Mouse (Mus musculus): Measurements from ENCODE around the gene B3gnt2. TPM values are rescaled to one million over a fixed set of nuclear protein-coding genes. Genes with fewer than 3 reads are reported as not detected.

The B3gnt2 gene
- polyA plus RNA-seq, 1 experiment from 2014 or later = 2.0 TPM

DNA sequence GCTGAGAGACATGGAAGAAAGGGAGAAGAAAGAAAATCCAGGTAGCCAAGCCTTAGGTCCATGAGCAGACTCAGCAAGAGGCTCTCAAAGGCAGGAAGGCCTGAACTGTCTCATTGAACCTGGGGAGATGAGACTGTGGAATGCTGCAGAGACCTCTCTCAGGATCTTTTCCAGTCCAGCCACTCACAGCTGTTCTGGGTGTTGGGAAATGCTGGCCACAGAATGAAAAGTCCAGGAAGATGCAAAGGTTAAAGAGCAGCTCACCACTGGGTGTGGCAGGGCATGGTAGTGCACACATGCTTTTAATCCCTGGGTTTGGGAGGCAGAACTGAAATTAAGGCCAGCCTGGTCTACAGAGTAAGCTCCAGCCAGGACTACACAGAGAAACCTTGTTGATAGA lies 79.6 kb downstream of the B3gnt2 start:
- no peaks in the 10 kb centered on the region for H3K9me3 ChIP-seq (ENCODE audit: control insufficient read depth, low read length)
- H3K4me3 ChIP-seq (ENCODE audit: low read depth, low read length) = no peak overlapping the region
- H3K36me3 ChIP-seq (ENCODE audit: control insufficient read depth, insufficient read depth, low read length) = no peaks in the 10 kb centered on the region
- no peaks in the 10 kb centered on the region for H3K27me3 ChIP-seq (ENCODE audit: control insufficient read depth, insufficient read depth, low read length)
- no peak overlapping the region for H3K27ac ChIP-seq (ENCODE audit: low read depth, low read length)
- no peaks in the 10 kb centered on the region for H3K4me1 ChIP-seq (ENCODE audit: control insufficient read depth, insufficient read depth, low read length)
- no peak overlapping the region for H3K4me2 ChIP-seq (ENCODE audit: low read depth)
- DNase-seq (ENCODE audit: low spot score) (no peak), ATAC-seq (ENCODE audit: insufficient read depth, low FRiP score, low TSS enrichment) (no peak)
- no peak overlapping the region for H3K9ac ChIP-seq (ENCODE audit: low read length)

DNA sequence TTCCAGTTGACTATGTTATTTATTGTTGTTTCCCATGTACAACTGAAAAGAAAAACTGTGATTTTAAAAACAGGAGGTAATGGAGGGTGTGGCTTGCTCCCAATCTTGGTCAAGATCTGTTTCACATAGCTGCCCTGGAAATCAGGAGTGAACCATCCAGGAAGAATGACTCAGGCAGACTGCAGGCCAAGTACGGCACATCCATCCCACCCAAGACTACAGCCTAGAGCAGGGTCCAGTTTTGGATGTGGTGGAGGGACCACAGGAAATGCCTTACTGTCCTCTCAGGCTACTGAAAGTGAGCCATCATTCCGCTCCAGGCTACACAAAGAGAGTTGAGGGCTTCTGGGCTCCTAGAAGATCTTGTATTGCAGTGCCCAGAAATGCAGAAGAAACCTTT lies 80.0 kb downstream of the B3gnt2 start:
- Histone ChIP-seq H3K27me3 (ENCODE audit: control insufficient read depth, insufficient read depth, low read length) (no peaks in the 10 kb centered on the region), H3K4me1 (ENCODE audit: control insufficient read depth, insufficient read depth, low read length) (no peaks in the 10 kb centered on the region), H3K9me3 (ENCODE audit: control insufficient read depth, low read length) (no peaks in the 10 kb centered on the region), H3K36me3 (ENCODE audit: control insufficient read depth, insufficient read depth, low read length) (no peaks in the 10 kb centered on the region), H3K9ac (ENCODE audit: low read length) (no peak overlapping the region), H3K4me2 (ENCODE audit: low read depth) (no peak overlapping the region), H3K27ac (ENCODE audit: low read depth, low read length) (no peak overlapping the region), H3K4me3 (ENCODE audit: low read depth, low read length) (no peak overlapping the region)
- DNase-seq (ENCODE audit: low spot score) (no peak), ATAC-seq (ENCODE audit: insufficient read depth, low FRiP score, low TSS enrichment) (no peak)
- 84% methylated on average over 2 of the region's 2 CpGs for WGBS

DNA sequence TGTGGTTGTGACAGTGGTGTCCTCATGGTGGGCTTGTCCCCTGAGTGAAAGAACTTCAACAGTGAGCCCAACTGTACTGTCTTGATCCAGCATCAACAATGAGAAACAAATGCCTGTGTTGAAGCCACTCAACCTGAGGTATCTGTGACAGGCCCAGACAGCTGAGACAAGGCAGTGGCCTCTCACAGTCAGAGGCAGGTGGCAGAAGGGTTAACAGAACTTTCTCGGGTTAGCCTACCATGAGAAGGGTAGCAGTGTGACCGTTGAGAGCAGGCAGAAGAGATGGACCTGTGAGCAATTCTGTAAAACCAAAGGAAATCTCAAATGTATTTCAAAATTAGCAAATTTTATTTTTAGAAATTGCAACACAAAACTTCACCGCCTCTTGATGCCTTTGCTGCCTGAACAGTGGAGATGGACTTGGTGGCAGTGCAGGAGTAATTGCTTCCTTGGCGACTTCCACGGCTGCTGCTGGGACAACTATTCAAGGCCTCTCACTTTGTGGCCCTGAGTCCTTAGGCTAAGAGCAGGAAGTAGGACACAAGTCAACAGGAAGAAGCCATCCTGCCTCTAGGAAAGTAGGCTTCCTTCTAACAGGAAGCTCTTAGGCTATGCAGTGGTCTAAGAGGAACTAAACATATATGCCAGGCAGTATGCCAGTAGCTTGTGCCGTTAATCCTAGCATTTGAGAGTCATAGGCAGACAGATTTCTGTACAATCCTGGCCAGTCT lies 80.8 kb downstream of the B3gnt2 start:
- Histone ChIP-seq H3K4me3 (ENCODE audit: low read depth, low read length) (no peak overlapping the region), H3K36me3 (ENCODE audit: control insufficient read depth, insufficient read depth, low read length) (no peaks in the 10 kb centered on the region), H3K4me2 (ENCODE audit: low read depth) (no peak overlapping the region), H3K4me1 (ENCODE audit: control insufficient read depth, insufficient read depth, low read length) (no peaks in the 10 kb centered on the region), H3K9ac (ENCODE audit: low read length) (no peak overlapping the region), H3K9me3 (ENCODE audit: control insufficient read depth, low read length) (no peaks in the 10 kb centered on the region), H3K27ac (ENCODE audit: low read depth, low read length) (no peak overlapping the region), H3K27me3 (ENCODE audit: control insufficient read depth, insufficient read depth, low read length) (no peaks in the 10 kb centered on the region)
- DNase-seq (ENCODE audit: low spot score) (no peak), ATAC-seq (ENCODE audit: insufficient read depth, low FRiP score, low TSS enrichment) (no peak)
- WGBS = 82% methylated on average over 6 of the region's 6 CpGs

DNA sequence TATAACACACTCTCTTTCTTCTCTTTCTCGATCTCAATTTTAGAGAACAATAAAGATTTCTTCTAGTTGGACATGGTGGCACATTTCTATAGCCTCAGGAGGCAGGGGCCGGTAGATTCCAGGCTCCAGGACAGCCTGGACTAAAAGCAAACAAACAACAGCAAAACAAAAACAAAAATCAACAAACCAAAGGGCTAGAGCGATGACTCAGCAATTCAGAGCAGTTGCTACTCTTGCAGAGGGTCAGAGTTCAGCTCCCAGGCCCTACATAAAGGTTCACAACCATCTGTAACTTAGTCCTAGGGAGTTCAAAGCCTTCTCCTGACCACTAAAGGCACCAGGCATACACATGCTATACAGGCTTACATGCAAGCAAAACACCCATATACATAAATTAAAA lies 82.2 kb downstream of the B3gnt2 start:
- Histone ChIP-seq H3K4me2 (ENCODE audit: low read depth) (no peak overlapping the region), H3K27me3 (ENCODE audit: control insufficient read depth, insufficient read depth, low read length) (no peaks in the 10 kb centered on the region), H3K9me3 (ENCODE audit: control insufficient read depth, low read length) (no peaks in the 10 kb centered on the region), H3K36me3 (ENCODE audit: control insufficient read depth, insufficient read depth, low read length) (no peaks in the 10 kb centered on the region), H3K4me3 (ENCODE audit: low read depth, low read length) (no peak overlapping the region), H3K27ac (ENCODE audit: low read depth, low read length) (no peak overlapping the region), H3K4me1 (ENCODE audit: control insufficient read depth, insufficient read depth, low read length) (no peaks in the 10 kb centered on the region), H3K9ac (ENCODE audit: low read length) (no peak overlapping the region)
- no peak for ATAC-seq (ENCODE audit: insufficient read depth, low FRiP score, low TSS enrichment)
- no peak for DNase-seq (ENCODE audit: low spot score)
- 76% methylated on average over 3 of the region's 3 CpGs for WGBS

DNA sequence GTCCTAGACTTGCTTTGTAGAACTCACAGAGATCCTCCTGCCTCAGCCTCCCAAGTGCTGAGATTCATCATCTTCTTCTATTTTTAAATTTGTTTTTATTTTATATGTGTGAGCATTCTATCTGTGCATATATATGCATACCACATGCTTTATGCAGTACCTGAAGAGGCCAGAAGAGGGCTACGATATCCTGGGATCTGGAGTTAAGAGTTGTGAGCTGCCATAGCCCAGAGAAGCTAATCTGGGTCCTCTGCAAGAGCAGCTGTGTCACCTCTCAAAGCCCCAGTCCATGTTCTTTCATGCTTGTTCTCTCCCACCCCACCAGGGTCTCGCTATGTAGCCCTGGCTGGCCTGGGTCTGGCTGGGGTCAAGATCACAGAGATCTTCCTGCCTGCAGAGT lies 83.2 kb downstream of the B3gnt2 start:
- Histone ChIP-seq H3K27me3 (ENCODE audit: control insufficient read depth, insufficient read depth, low read length) (no peaks in the 10 kb centered on the region), H3K9me3 (ENCODE audit: control insufficient read depth, low read length) (no peaks in the 10 kb centered on the region), H3K36me3 (ENCODE audit: control insufficient read depth, insufficient read depth, low read length) (no peaks in the 10 kb centered on the region), H3K4me2 (ENCODE audit: low read depth) (no peak overlapping the region), H3K27ac (ENCODE audit: low read depth, low read length) (no peak overlapping the region), H3K4me1 (ENCODE audit: control insufficient read depth, insufficient read depth, low read length) (no peaks in the 10 kb centered on the region), H3K9ac (ENCODE audit: low read length) (no peak overlapping the region), H3K4me3 (ENCODE audit: low read depth, low read length) (no peak overlapping the region)
- DNase-seq (ENCODE audit: low spot score) = no peak
- ATAC-seq (ENCODE audit: insufficient read depth, low FRiP score, low TSS enrichment) = no peak
- WGBS = 86% methylated on average over 2 of the region's 2 CpGs

DNA sequence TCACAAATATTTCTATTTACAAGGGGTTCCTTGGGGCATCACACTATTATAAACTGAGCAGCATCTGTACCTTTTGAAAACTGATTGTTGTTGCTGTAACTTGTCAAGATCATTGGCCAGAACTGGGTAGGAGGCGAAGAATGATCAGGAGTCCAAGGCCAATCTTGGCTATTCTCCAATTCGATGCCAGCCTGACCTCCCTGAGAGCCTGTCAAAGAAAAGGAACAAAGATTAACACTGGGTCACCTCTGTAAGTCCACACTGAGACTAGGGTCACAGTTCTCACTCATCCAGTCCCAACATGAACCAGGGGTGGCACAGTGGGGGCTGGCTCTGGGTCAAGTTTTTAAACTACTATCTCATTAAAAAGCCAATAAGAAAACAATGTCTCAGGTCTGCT lies 85.9 kb downstream of the B3gnt2 start:
- no peak overlapping the region for H3K4me3 ChIP-seq (ENCODE audit: low read depth, low read length)
- WGBS = 79% methylated on average over 2 of the region's 2 CpGs
- no peak for DNase-seq (ENCODE audit: low spot score)
- no peaks in the 10 kb centered on the region for H3K27me3 ChIP-seq (ENCODE audit: control insufficient read depth, insufficient read depth, low read length)
- H3K4me1 ChIP-seq (ENCODE audit: control insufficient read depth, insufficient read depth, low read length) = no peaks in the 10 kb centered on the region
- H3K27ac ChIP-seq (ENCODE audit: low read depth, low read length) = no peak overlapping the region
- no peaks in the 10 kb centered on the region for H3K36me3 ChIP-seq (ENCODE audit: control insufficient read depth, insufficient read depth, low read length)
- no peaks in the 10 kb centered on the region for H3K9me3 ChIP-seq (ENCODE audit: control insufficient read depth, low read length)
- no peak overlapping the region for H3K4me2 ChIP-seq (ENCODE audit: low read depth)
- no peak overlapping the region for H3K9ac ChIP-seq (ENCODE audit: low read length)
- ATAC-seq (ENCODE audit: insufficient read depth, low FRiP score, low TSS enrichment) = no peak

DNA sequence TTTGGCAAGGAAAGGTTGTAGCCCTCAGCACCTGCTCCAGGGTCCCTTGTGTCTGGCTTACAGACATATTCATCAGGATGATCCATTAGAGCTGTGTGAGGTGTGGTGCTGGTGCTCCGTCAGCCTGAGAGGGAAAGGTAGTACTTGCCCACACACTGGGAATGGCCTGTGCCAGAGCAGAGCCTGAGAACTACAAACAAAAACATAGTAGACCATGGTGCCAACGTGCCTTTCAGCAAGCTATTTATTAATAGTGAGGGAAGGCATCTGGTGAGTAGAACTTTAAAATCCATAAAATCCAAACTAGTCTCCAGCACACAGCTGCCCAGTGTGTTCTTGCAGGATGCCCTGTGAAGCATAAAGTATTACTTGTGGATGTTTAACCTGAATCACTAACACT lies 94.5 kb downstream of the B3gnt2 start:
- Histone ChIP-seq H3K4me2 (ENCODE audit: low read depth) (no peak overlapping the region), H3K27ac (ENCODE audit: low read depth, low read length) (no peak overlapping the region), H3K36me3 (ENCODE audit: control insufficient read depth, insufficient read depth, low read length) (no peaks in the 10 kb centered on the region), H3K9ac (ENCODE audit: low read length) (no peak overlapping the region), H3K27me3 (ENCODE audit: control insufficient read depth, insufficient read depth, low read length) (no peaks in the 10 kb centered on the region), H3K4me3 (ENCODE audit: low read depth, low read length) (no peak overlapping the region), H3K9me3 (ENCODE audit: control insufficient read depth, low read length) (no peaks in the 10 kb centered on the region), H3K4me1 (ENCODE audit: control insufficient read depth, insufficient read depth, low read length) (no peaks in the 10 kb centered on the region)
- ATAC-seq (ENCODE audit: insufficient read depth, low FRiP score, low TSS enrichment) (no peak), DNase-seq (ENCODE audit: low spot score) (no peak)
- 83% methylated on average over 2 of the region's 2 CpGs for WGBS

DNA sequence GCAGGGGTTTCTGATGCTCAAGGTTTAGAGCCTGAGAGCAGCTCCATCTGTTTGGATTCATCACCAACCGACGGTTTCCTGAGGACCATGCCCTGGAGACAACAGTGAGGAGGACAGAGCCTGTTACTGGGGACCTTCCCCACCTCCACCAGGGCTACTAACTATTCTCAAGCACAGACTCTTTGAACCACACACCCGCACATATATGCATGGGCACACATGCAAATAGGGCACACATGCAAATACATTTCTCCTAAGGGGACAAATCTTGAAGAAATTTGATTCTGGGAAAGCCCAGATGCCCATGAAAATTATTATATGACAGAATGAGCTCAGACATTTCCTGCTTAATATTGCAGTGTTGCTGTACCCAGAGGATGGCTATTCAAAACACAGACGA lies 95.3 kb downstream of the B3gnt2 start:
- Histone ChIP-seq H3K4me1 (ENCODE audit: control insufficient read depth, insufficient read depth, low read length) (no peaks in the 10 kb centered on the region), H3K4me2 (ENCODE audit: low read depth) (no peak overlapping the region), H3K9me3 (ENCODE audit: control insufficient read depth, low read length) (no peaks in the 10 kb centered on the region), H3K9ac (ENCODE audit: low read length) (no peak overlapping the region), H3K27me3 (ENCODE audit: control insufficient read depth, insufficient read depth, low read length) (no peaks in the 10 kb centered on the region), H3K36me3 (ENCODE audit: control insufficient read depth, insufficient read depth, low read length) (no peaks in the 10 kb centered on the region), H3K27ac (ENCODE audit: low read depth, low read length) (no peak overlapping the region), H3K4me3 (ENCODE audit: low read depth, low read length) (no peak overlapping the region)
- ATAC-seq (ENCODE audit: insufficient read depth, low FRiP score, low TSS enrichment) (no peak), DNase-seq (ENCODE audit: low spot score) (no peak)
- 85% methylated on average over 4 of the region's 4 CpGs for WGBS

DNA sequence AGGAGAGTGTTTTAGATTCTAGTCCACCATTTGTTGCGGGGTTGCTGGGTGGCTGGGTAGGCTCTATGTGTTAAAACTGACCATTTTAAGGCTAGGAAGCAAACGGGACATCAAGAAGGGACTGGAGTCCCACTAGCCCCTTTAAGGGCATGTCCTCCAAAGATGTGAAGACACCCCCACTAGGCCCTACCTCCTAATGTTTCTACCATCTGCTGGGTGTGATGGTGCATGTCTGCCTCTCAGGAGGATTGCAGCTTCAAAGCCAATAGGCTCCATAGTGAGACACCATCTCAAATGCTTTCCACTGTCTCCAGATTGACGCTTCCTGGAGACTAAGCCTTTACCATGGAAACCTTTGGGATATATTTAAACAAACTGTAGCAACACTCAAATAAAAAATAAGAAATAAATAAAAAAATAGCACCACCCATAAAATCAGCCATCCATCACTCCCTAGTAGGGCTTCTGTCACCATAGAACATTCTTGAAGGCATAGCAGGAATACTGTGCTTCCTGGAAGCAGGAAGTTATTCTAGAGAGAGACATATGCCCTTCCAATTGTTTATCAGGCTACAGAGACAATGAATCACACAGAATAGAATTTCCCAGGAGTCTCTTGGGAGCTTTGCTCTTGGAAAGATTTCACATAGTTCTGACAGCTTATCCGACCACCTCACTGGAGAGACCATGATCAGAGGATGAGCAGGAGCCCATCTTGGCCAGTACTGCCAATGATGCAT lies 97.0 kb downstream of the B3gnt2 start:
- H3K4me3 ChIP-seq (ENCODE audit: low read depth, low read length) = no peak overlapping the region
- DNase-seq (ENCODE audit: low spot score) (no peak), ATAC-seq (ENCODE audit: insufficient read depth, low FRiP score, low TSS enrichment) (no peak)
- H3K4me2 ChIP-seq (ENCODE audit: low read depth) = no peak overlapping the region
- no peaks in the 10 kb centered on the region for H3K9me3 ChIP-seq (ENCODE audit: control insufficient read depth, low read length)
- H3K9ac ChIP-seq (ENCODE audit: low read length) = no peak overlapping the region
- WGBS = 56% methylated on average over 4 of the region's 4 CpGs
- H3K27ac ChIP-seq (ENCODE audit: low read depth, low read length) = no peak overlapping the region
- no peaks in the 10 kb centered on the region for H3K4me1 ChIP-seq (ENCODE audit: control insufficient read depth, insufficient read depth, low read length)
- H3K27me3 ChIP-seq (ENCODE audit: control insufficient read depth, insufficient read depth, low read length) = no peaks in the 10 kb centered on the region
- no peaks in the 10 kb centered on the region for H3K36me3 ChIP-seq (ENCODE audit: control insufficient read depth, insufficient read depth, low read length)
